Mouse (Mus musculus): ENCODE results near the gene Gm2001.
"Not testable (repeated sequence)": the region's sequence is repeated elsewhere in the genome, so short reads cannot be mapped to it uniquely, and the experiment has no call there.

The Gm2001 gene

GRCm38 (mm10) chr12:87842239-87842638, at the start of gene Gm2001:
TSS of gene Gm2001 (minus strand) at chr12:87842339.
- not testable (repeated sequence) for DNase-seq

GRCm38 (mm10) chr12:87873772-87874171, 31.6 kb upstream of the Gm2001 start, which contains the start of gene Gm2016:
TSS of gene Gm2016 (plus strand) at chr12:87874072.
- not testable (repeated sequence) for DNase-seq

GRCm38 (mm10) chr12:87864048-87864447, 21.9 kb upstream of the Gm2001 start:
- DNase-seq = not testable (repeated sequence)

DNA sequence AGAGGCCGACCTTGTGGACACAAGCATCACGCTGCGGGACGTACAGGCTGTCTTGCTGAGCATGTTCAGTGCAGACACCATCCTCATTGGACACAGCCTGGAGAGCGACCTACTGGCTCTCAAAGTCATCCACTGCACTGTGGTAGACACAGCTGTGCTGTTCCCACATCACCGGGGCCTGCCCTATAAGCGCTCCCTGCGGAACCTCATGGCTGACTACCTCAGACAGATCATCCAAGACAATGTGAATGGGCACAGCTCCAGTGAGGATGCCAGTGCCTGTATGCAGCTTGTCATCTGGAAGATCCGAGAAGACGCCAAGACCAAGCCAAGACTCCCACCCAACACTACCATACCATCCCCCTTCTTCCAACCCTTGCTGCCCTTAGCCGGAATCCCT, 21.5 kb upstream of the Gm2001 start:
- peak in 1 of 2 experiments; percentile 2 for DNase-seq

GRCm38 (mm10) chr12:87861740-87862692, 19.9 kb upstream of the Gm2001 start:
- peak in 1 of 2 experiments; percentile 3 for DNase-seq

DNA sequence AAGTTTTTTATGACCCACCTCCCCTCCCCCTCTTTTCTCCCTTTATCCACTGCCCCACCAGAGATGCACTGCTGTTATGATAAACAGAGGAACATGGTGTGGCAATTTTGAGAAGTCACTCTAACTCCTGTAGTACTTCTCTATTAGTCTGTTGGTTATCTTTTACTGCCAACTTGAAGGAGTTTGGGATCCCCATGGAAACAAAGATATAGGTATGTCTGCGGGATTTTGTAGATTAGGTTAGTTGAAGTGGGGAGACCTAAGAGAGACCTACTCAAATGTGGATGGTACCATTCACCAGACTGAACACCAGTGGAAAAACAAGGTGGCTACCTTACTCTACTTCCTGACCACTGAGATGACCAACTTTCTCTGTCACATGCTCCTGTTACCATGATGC, 13.9 kb upstream of the Gm2001 start:
- DNase-seq = not testable (repeated sequence)

- not testable (repeated sequence) for DNase-seq
Observed at GRCm38 (mm10) chr12:87850657-87851056, 8.5 kb upstream of the Gm2001 start.

DNA sequence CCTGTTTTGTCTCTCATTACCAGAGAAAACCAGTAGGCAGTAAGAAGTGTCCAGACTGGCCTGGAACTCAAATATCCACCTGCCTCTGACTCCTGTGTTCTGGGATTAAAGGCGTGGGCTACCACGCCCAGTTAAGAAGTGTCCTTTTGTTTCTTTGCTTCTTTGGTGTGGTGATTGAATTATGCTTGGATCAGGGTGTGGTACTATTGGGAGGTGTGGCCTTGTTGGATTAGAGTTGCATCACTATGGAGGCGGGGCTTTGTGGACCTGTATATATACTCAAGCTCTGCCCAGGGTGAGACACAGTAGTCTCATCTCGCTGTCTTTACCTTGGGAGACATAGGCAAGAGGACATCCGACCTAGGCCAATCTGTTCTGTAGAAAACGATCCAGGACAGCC, 25.9 kb downstream of the Gm2001 start, which contains the start of gene BB287469:
BB287469 (plus strand) TSS at position 301 of the 400 bp plus-strand sequence.
- not testable (repeated sequence) for DNase-seq

GRCm38 (mm10) chr12:87797971-87798370, 44.2 kb downstream of the Gm2001 start:
- peak in 1 of 2 experiments; percentile 2 for DNase-seq

- not testable (repeated sequence) for DNase-seq
Observed at GRCm38 (mm10) chr12:87795212-87795611, 46.9 kb downstream of the Gm2001 start, which contains the start of gene Gm21936. TSS of gene Gm21936 (plus strand) at chr12:87795512.

All from cerebellum, postnatal 10 days (tissue).